Mouse (Mus musculus): Measurements from ENCODE around the gene Proz. TPM values are rescaled to one million over a fixed set of nuclear protein-coding genes. Genes with fewer than 3 reads are reported as not detected.

The Proz gene
- not detected in 2 replicates for polyA plus RNA-seq (2012)

DNA sequence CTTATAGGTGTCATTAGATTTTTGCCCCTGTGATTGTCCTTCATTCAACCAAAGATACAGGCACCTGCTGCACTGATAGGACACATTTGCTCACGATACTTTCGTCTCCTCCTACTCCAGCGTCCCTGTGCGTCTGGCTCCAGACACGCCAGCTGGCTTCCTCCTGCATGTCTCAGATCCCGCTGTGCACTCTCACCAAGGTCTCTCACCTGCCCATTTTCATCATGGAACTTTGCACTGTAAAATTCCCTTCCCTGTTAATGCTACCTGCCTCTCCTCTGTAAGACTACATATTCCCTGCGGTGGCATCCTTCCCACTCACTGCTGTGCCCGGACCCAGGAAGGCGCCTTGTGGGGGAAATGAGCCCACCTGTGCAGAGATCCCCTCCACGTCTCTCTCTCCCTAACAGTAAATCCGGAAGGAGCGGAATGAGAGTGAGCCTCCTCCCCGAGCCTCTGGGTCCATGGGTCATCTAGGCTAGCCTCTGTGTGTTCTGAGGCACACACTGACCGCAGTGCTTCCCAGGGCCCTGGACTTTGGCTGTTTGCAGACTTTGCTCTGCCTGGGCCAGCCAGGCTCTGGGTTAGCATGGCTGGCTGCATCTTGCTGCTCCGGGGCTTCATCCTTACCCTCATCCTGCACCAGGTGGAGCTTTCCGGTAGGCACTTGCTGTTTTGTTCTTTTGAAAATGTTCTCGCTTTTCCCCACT lies at the start of gene Proz:
Proz (plus strand) TSS at position 474 of the 710 bp plus-strand sequence.
- TF ChIP-seq GATA1 (IDR thresholded peaks at IDR 0.05; ENCODE audit: low read length), result no peak

DNA sequence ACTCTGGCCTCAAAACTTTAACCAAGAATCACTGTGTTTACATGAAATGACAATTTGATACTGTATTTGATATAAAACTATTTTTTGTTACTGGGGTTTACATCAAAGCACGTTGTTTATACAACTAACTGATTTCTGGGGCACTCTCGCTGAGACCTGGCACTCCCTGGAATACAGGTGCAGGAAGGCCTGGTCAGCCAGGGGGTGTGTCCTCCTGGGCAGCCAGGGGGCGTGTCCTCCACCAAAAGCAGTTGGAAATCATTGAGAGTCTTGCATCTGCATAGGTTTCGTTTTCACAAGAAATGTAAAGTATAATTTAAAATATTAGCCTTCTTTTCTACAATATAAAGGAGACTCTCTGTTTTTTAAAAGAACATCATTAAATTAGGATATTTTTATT lies 41.2 kb upstream of the Proz start:
- no peak for TF ChIP-seq GATA1 (IDR thresholded peaks at IDR 0.05; ENCODE audit: low read length)

DNA sequence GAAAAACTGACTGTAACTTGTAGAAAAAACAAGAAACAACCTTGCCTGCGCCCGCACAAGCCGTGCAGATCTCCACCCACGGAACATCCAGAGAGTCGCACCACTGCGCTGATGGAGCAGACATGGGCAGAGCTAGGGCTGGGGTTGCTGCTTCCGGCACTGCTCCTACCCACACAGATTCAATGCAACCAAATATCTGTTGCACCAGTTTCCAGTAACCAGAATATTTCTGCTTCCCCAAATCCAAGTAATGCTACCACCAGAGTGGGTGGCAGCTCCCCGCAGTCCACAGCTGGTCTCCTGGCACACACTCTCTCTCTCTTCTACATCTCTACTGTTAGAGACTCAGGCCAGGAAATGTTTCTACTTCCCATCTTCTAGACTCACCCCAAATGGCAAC lies 38.9 kb upstream of the Proz start:
- TF ChIP-seq GATA1 (IDR thresholded peaks at IDR 0.05; ENCODE audit: low read length), result no peak

DNA sequence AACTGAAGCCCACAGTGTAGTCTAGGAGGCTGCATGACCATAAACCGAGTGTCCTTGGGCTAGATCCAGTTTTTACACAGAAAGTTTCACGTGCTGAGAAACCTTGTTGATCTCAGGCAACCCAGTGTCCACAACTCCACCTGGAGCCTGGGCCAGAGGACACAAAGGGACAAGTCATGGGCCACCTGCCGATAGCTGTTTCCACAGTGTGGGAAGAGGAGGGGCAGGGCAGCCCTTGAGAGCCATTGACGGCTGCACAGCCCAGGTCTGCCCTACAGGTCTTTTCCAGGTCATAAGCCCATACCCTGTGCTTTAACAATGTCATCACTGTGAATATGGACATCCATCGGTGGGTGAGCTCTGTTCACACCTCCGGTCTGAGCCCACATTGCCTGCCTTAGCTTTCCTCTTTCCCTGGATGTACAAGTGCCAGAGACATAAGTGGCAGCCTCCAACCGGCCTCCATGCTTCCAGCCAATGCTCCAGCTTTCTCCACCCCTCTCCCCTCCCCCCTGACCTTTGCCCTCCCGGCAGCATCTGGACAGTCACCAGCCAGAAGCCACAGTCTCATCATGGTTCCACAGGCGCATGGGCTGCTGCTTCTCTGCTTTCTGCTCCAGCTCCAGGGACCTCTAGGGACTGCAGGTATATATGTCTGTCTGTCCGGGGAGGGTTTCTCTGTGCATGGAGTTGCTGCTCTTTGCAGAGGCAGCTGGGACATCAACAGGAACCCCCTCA lies 35.1 kb upstream of the Proz start, which contains the start of gene F7:
F7 (plus strand) TSS at position 548 of the 738 bp plus-strand sequence.
- TF ChIP-seq GATA1 (IDR thresholded peaks at IDR 0.05; ENCODE audit: low read length), result no peak

DNA sequence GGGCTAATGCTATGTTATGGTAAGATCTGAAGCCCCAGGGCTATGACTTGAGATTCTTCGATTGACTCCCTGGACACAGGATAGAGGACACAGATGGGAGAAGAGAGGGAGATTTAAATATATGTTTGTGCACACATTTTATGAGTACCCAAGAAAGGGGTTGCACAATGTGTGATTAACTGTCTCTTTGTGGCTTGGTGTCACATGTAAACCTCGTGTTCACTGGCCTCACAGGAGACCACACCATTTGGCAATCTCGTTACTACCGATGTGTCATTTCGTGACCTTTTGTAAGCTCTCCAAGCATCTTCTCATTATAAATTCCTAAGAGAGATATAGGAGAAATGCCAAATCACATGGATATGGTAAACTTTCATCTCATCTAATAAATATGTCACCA lies 33.1 kb upstream of the Proz start:
- TF ChIP-seq GATA1 (IDR thresholded peaks at IDR 0.05; ENCODE audit: low read length), result no peak

DNA sequence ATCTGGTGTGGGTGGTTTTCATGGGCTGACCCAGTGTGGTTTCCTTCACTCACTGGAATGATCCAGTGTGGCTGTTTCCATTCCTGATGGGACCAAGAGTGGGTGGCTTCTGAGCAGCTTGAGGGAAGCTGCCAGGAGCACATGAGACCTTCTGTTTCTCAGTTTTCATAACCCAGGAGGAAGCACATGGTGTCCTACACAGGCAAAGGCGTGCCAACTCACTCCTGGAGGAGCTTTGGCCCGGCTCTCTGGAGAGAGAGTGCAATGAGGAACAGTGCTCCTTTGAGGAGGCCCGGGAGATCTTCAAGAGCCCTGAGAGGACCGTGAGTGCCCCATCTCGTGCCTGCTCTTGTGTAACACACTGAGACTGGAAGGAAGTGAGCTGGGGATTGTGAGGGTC lies 32.2 kb upstream of the Proz start:
- no peak for TF ChIP-seq GATA1 (IDR thresholded peaks at IDR 0.05; ENCODE audit: low read length)

DNA sequence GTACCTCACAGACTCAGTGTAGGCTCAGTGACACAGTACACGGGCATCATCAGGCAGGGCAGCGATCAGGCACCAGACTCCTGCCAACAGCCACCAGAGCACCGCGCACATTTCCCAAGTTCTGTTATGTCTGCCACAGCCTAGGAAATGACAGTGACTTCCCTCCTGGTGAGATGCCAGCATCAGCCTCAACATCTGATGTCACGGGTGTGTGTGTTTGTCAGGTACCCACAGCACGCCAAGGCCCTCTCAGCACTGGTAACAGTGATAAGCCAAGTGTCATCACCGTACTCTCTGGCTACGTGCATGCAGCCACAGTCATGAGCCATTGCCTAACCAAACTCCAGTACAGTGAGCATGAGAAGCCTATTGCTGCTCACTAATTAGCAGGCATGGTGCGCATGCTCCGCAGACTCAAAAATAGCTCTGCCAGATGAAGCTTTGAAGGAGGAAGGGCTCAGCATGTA lies 24.3 kb upstream of the Proz start:
- no peak for TF ChIP-seq GATA1 (IDR thresholded peaks at IDR 0.05; ENCODE audit: low read length)

DNA sequence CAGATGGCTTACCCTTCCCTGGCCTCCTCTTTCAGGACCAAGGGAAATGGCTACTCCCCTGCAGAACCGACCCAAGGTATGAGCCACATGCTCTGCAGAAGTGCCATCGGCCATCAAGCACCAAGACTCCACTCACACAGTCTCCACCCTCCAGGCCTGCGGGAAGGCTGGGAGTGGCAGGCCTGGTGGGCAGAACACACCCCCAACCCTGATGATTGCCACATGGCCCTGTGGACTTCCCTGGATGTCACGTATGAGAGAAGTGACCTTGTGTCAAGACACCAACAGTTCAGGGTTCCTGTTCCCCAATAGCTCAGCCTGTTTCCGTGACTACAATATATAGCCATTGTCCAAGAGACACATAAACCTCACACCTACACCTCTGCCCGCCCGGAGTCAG lies 23.7 kb upstream of the Proz start, which contains the start of gene F10:
F10 (plus strand) TSS at position 294 of the 400 bp plus-strand sequence.
- no peak for TF ChIP-seq GATA1 (IDR thresholded peaks at IDR 0.05; ENCODE audit: low read length)

DNA sequence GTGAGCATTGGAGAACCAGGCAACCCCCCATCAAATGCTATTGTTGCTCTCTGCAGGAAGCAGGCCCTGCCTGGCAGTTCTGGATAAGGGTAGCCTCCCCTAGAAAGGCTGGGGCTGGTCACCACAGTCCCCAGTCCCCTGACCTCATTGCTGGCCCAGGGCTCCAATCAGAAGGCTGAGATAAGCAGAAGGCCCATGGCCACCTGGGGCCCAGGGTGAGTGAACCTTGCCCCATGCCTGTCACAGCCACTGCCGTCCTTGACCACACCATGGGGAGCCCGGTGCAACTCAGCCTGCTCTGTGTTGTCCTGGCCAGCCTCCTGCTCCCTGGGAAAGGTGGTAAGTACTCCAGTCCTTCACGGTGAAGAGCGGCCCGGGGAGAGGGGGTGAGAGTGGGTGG lies 23.1 kb upstream of the Proz start:
- TF ChIP-seq GATA1 (IDR thresholded peaks at IDR 0.05; ENCODE audit: low read length), result no peak

DNA sequence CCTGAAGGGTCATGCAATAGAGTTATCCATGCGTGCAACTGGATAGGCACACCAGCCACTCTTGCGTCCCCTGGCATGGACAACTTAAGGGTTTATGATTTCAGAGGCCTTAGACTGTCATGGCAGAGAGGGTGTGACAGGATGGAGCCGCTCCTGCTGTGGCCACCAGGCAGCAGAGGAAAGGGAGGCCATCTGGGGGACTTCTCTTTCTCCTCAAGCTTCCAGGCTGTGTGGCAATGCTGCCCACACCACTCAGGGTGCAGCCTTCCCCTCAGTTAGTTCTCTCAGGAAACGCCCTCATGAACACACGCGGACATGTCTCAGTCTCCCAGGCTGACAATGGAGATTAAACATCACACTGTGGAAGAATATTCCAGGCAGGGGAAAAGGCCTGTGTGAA lies 21.7 kb upstream of the Proz start:
- TF ChIP-seq GATA1 (IDR thresholded peaks at IDR 0.05; ENCODE audit: low read length), result no peak

DNA sequence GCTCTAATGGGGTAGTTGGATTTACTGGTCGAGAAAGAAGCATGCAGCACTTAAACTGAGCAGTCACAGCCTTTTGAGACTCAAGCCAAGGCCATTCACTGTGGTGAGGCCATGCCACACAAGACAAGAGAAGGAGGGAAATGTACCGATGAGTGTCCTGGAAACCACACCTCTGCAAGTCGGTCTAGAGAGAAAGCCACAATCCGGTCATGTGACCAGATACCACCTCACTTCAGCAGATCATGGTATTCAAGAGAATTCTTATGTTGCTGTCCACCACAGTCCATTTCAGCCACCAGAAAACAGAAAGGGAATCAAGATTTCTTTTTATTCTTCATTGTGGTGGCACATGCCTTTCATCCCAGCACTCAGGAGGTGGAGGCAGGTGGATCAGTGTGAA lies 19.3 kb upstream of the Proz start:
- no peak for TF ChIP-seq GATA1 (IDR thresholded peaks at IDR 0.05; ENCODE audit: low read length)

DNA sequence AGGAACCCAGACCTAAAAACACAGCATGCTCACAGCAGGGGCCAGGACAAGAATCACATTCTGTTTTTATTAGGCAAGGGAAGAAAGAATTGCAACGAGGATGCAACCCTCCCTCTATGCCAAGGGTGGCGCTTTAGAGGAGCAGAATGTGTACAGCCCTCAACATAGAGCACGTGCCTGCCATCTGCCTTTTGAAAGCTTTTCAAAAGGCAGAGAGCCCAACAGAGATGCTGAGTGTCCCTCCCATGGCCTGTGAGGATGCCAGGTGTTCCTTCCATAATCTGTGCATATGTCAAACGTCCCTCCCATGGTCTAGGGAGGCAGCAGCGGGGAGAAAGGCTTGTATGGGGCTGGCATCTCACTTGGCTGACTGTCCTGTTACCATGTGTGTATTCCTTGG lies 13.1 kb upstream of the Proz start:
- TF ChIP-seq GATA1 (IDR thresholded peaks at IDR 0.05; ENCODE audit: low read length), result no peak

DNA sequence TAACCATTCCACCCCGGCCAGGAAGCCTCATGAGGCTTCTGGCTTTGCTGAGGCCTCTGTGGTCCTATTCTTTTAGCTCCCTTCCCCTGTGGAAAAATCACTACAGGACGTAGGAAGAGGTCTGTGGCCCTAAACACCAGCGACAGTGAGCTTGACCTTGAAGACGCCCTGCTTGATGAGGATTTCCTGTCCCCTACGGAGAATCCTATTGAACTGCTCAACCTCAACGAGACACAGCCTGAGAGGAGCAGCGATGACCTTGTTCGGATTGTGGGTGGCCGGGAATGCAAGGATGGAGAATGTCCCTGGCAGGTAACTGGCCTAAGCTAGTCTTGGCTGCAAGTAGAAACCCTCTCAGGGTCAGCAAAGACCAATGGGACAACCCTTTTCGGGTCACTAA lies 10.2 kb upstream of the Proz start:
- TF ChIP-seq GATA1 (IDR thresholded peaks at IDR 0.05; ENCODE audit: low read length), result no peak

DNA sequence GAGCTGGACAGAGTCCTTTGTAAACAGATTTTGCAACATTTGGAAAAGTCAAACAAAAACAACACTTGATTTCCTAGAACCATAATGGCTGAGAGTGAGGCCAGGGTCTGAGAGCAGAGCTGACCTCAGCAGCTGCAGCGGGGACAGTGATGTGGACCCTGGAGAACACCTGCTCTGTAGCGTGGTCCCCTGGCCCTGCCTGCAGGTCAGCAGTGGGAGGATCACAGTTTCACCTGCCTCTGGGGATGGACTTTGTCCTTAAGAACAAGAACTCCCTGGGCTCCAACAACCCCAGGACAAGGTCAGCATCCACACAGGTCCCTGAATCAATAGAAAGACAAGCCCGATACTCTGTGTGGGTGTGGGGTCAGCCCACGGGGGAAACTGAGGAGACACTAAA lies 3.4 kb upstream of the Proz start:
- no peak for TF ChIP-seq GATA1 (IDR thresholded peaks at IDR 0.05; ENCODE audit: low read length)

DNA sequence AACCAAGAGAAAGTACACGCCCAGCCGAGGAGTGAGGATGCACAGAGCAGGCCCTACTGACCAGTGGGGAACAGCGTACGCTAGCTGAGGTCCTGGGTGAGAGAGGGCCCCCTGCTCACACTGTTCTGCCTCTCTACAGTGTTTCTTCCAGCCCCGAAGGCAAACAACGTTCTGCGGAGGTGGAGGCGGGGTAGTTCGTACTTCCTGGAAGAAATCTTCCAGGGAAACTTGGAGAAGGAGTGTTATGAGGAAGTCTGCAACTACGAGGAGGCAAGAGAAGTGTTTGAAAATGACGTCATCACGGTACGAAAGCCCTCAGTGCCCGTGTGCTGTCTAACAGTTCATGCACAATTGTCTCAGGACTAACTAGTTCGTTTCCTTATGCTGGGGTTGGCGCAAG lies 2.4 kb downstream of the Proz start:
- TF ChIP-seq GATA1 (IDR thresholded peaks at IDR 0.05; ENCODE audit: low read length), result no peak

DNA sequence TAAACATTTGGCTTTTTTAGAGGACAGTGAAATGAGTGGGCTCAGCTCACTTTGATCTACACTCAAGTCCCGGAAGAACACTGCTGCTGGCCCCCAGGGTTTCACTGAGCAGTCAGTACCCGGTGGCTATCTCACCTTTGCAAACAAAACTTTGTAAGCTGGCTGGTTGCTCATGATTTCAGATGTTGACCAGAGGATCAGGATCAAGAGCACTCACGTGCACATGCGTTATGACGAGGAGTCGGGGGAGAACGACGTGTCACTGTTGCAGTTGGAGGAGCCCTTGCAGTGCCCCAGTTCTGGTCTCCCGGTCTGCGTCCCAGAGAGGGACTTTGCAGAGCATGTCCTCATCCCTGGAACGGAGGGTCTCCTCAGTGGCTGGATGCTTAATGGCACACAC lies 12.5 kb downstream of the Proz start:
- TF ChIP-seq GATA1 (IDR thresholded peaks at IDR 0.05; ENCODE audit: low read length), result no peak

DNA sequence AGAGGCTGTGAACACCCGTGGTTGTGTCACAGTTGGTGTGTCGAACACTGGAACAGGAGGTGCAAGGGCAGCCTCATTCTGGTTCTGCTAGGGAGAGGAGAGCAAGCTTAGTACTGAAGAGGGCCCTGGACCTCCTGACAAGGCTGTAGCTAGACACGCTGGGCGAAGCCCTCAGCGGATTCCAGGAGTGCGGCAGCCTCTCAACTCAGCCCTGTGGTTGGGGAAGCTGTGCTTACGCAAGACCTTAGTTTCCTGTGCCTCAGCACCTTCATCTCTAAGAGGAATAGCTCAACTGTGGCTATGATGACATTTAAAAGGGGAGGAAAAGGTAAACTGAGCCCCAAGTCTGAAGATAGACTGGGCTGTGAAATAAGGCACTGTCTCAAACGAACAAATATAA lies 14.3 kb downstream of the Proz start:
- no peak for TF ChIP-seq GATA1 (IDR thresholded peaks at IDR 0.05; ENCODE audit: low read length)

Measured in G1E-ER4 (cell line).